Mouse (Mus musculus) embryonic fibroblast, embryonic 13.5 days (primary cell): ENCODE measurements around the gene Gm21964.

Source experiments
- CTCF ChIP-seq: IDR thresholded peaks from 2 replicates; pipeline ENCODE4 v1.5.1; 2011; ENCODE audit warnings: mild to moderate bottlenecking, control low read depth, low read length, moderate library complexity, borderline replicate concordance; ENCODE audit not compliant: insufficient read depth
- POLR2A ChIP-seq: IDR thresholded peaks from 2 replicates; pipeline ENCODE4 v1.6.1; 2011; ENCODE audit warnings: low read depth, mild to moderate bottlenecking, control low read depth, low read length, moderate library complexity

GRCm38 (mm10) chr8:110079282-110080221, 21.5 kb upstream of the Gm21964 start, which contains the start of gene Zfp612:
- TF ChIP-seq POLR2A = peak; percentile 46; the same call in 1 of the 2 replicates
- TF ChIP-seq CTCF = no peak
